Mouse (Mus musculus): ENCODE measurements around the gene Ppp1r18. TPM values are rescaled to one million over a fixed set of nuclear protein-coding genes. Genes with fewer than 3 reads are reported as not detected.
A peak's percentile ranks its signal among the peaks of the same experiment; 100 is the strongest.

The Ppp1r18 gene
- polyA plus RNA-seq, 1 experiment from 2014 or later: 22.2 TPM

DNA sequence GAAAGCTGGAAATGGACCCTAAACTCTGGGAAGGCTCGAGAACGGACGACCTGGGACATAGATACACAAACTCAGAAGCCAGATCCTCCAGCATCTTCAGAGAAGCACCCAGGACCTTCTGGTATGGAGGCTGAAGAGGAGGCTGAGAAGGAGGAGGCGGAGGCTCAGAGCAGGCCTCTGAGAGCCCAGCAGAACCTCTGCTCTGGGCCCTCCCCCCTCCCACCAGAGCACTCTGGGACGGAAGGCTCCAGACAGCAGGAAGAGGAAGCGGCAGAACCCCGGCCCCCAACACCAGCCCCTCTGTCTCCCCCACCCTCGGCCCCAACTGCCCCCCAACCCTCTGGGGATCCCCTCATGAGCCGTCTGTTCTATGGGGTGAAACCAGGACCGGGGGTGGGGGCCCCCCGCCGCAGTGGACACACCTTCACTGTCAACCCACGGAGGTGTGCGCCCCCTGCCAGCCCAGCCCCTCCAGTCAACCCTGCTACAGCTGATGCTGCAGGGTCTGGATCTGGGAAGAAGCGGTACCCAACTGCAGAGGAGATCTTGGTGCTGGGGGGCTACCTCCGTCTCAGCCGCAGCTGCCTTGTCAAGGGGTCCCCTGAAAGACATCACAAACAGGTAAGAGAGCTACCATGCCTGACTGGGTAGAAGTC is 2.9 kb downstream of the Ppp1r18 start:
- Histone ChIP-seq H3K36me3 (peaks cover 30% of the 10 kb centered on the region), H3K4me1 (peaks cover 66% of the 10 kb centered on the region), H3K4me3 (peak overlapping the region; percentile 71), H3K9me3 (no peaks in the 10 kb centered on the region), H3K27me3 (ENCODE audit: insufficient read depth, poor library complexity, severe bottlenecking) (no peaks in the 10 kb centered on the region), H3K27ac (peak overlapping the region; percentile 93)
- DNase-seq (ENCODE audit: low spot score): no peak
- 28% methylated on average over 17 of the region's 17 CpGs for WGBS

DNA sequence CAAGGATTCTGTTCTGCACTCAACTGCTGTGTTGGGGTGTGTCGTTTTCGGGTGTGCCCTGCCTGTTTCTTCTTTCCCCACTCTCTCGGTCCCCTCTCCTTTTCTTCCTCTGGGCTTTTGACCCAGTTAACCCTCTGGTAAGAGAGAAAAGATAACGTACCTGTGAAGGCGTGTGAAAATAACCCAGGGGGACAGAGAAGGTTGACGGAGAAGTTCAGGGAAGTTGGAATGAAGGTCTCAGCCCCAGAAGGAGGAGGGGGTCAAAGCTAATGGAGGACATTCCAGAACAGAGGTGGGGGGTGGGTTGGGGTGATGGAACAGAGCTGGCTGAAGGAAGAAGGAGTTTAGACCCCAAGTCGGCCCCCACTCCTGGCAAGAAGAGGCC is 3.6 kb downstream of the Ppp1r18 start:
- WGBS: 3% methylated on average over 7 of the region's 7 CpGs
- Histone ChIP-seq H3K4me3 (peak overlapping the region; percentile 71), H3K27ac (peak overlapping the region; percentile 93), H3K9me3 (no peaks in the 10 kb centered on the region), H3K4me1 (peaks cover 69% of the 10 kb centered on the region), H3K36me3 (peaks cover 35% of the 10 kb centered on the region), H3K27me3 (ENCODE audit: insufficient read depth, poor library complexity, severe bottlenecking) (no peaks in the 10 kb centered on the region)
- no peak for DNase-seq (ENCODE audit: low spot score)

DNA sequence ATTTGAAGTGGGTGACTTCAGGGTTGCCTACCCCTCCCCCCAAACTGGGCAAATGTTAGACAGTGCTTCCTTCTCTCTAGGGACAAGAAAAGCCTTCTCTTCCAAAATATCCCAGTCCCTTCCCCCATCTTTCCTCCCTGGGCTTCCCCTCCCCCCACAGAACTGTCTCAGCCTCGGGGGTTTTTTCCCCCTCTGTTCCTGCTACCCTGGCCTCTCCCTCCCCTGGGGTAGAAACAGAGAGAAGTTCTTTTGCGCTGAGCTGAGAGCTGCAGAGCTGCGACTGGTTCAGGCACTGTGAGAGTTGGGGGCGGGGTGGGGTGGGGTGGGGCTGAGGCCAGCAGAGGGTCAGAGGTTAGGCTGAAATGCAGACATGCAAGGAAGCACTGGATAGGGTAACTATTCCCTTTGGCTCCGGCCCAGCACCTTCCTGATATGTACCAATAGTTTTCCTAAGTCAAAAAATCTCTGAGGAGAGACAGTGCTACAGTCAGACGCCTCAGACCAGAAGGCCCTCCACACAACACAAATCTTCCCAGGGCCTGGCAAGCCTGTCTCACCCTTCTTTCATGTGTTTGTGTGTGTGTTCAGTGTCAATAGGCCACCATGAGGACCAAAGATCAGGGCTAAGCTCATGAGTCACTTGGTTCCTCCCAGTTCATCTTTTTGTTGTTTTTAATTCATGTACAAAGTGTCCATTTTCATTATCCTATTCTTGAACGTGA is 4.1 kb downstream of the Ppp1r18 start:
- Histone ChIP-seq H3K36me3 (peaks cover 40% of the 10 kb centered on the region), H3K9me3 (no peaks in the 10 kb centered on the region), H3K27me3 (ENCODE audit: insufficient read depth, poor library complexity, severe bottlenecking) (no peaks in the 10 kb centered on the region), H3K4me1 (peaks cover 69% of the 10 kb centered on the region), H3K4me3 (peak overlapping the region; percentile 71), H3K27ac (peak overlapping the region; percentile 93)
- peak; percentile 85 for DNase-seq (ENCODE audit: low spot score)
- WGBS: 7% methylated on average over 7 of the region's 7 CpGs

DNA sequence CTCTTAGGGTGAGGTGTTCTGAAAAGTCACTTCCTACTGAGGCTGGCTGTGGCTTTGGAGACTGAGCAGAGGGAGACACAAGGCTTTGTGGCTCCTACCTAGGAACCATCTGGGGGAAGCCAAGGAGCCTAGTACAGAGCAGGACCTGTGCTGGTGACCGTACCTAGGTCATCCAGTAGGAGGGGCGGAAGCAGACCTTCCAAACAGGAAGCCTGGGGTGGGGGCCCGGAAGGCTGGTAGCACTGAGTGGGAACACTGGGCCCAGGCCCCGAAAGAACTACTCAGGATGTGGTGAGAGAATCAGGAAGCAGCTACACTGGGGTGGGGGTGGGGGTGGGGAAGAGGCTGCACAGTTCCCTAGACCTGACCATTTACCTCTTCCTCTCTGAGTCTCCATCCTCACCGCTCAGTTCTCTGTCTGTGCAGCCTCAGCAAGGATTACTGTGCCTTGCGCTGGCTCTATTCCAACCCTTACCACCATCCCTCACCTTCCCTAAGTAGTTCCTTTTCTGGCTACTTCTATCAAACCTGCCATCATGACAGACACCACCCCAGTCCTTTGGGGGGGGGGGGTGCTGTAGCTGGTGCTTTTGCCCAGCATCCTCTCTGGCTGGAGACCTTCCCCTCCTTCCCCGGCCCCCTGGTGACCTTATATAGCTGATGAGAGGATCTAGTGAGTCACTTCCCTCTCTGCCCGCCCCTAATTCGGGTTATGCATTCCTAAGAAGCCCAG is 4.9 kb downstream of the Ppp1r18 start:
- Histone ChIP-seq H3K4me3 (peak overlapping the region; percentile 71), H3K27me3 (ENCODE audit: insufficient read depth, poor library complexity, severe bottlenecking) (no peaks in the 10 kb centered on the region), H3K4me1 (peaks cover 65% of the 10 kb centered on the region), H3K27ac (peak overlapping the region; percentile 93), H3K36me3 (peaks cover 49% of the 10 kb centered on the region), H3K9me3 (no peaks in the 10 kb centered on the region)
- WGBS: 51% methylated on average over 9 of the region's 9 CpGs
- no peak for DNase-seq (ENCODE audit: low spot score)

DNA sequence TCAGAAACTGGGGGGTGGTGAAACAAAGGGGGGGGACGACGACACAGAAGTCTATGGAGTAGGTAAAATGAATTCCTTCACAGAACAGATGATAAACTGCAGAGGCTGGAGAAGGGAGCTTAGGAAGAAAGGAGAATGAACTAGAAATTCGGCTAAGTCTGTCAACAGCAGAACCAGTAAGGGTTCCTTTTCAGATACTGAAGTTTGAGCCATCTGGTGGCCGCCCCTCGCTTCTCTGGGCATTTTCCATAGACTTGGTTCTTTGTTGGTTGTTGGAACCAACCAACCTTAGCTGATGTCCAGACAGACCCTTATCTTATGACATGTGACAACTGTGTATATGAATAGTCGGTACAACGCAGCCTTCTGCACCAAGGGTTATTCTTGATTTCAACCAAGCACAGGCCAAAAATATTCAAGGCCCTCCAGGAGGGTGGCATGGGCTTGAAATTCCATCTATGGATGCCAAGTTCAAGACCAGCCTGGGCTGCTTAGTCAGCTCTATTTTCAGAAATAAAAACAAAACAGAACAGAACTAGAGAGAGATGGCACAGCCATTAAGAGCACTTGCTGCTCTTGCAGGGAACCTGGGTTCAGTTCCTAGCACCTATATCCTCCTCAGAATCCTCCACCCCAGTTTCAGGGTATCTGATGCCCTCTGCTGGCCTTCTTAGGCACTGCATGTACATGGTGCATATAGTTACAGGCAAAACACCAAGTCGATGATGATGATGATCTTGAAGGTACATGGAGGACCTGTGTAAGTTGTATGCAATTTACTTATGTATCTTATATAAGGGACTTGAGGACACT is 5.7 kb downstream of the Ppp1r18 start:
- Histone ChIP-seq H3K27me3 (ENCODE audit: insufficient read depth, poor library complexity, severe bottlenecking) (no peaks in the 10 kb centered on the region), H3K9me3 (no peaks in the 10 kb centered on the region), H3K36me3 (peaks cover 54% of the 10 kb centered on the region), H3K4me3 (peak overlapping the region; percentile 71), H3K4me1 (peaks cover 65% of the 10 kb centered on the region), H3K27ac (peak overlapping the region; percentile 93)
- no peak for DNase-seq (ENCODE audit: low spot score)
- 66% methylated on average over 8 of the region's 8 CpGs for WGBS

DNA sequence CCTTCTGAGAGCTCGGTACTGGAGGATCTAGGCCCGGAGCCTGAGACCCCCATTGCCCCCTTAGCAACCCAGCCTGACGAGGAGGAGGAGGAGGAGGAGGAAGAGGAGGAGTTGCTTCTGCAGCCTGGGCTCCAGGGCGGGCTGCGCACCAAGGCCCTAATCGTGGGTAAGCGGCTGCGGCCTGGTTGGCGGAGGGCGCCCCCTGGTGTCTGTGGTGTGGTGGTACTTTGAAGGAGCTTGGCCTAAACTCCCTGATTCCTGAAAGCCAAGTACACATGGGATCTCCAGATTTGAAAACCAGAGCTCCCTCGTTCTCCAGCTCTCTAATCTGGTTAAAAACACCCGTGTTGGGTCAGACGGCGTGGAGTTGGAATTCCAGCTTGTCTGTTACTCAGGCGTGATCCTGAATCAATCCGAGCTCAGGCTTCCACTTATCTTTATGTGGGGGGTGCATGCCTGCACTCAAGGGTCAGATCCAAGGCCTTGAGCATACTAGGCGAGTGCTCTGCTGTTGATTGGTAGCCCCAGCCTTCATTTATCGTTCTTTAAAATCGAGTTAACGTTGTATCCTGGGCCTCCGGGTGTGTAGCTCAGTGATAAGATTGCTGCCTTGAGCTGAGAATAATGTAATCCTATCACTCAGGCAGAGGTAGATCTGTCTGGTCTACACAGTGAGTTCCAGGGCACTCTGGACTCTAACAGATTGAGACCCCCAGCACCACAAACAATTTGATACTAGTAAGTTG is 8.6 kb downstream of the Ppp1r18 start:
- Histone ChIP-seq H3K36me3 (peaks cover 51% of the 10 kb centered on the region), H3K27ac (0 out of 2 replicates have a peak overlapping the region, but pooled peaks have one; percentile 42)

DNA sequence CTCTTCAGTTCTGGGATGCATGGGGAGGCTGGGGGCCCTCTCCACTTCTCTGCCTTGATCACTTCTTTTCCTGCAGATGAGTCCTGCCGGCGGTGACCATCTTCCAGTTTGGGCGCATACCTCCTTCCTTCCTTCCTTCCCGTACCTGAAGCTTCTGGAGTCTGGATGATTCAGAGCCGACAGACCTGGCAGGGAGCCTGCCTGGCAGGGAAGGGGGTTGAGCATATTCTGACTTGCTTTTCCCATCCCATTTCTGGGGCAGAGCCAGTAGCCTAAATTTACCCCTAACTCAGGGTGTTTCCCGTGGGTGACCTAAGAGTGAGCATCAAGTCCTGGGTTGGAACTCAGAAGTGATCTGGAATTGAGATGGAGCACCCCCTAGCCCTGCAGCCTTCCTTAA is 9.3 kb downstream of the Ppp1r18 start:
- peaks cover 51% of the 10 kb centered on the region for H3K36me3 ChIP-seq
- peaks cover 37% of the 10 kb centered on the region for H3K4me1 ChIP-seq
- no peaks in the 10 kb centered on the region for H3K27me3 ChIP-seq (ENCODE audit: insufficient read depth, poor library complexity, severe bottlenecking)
- WGBS: 86% methylated on average over 6 of the region's 6 CpGs
- no peak overlapping the region; the same call in 1 of the 2 replicates for H3K4me3 ChIP-seq
- H3K27ac ChIP-seq: no peak overlapping the region
- DNase-seq (ENCODE audit: low spot score): no peak
- H3K9me3 ChIP-seq: no peaks in the 10 kb centered on the region

More for the DNA sequence above, 8.6 kb downstream of the Ppp1r18 start:
- no peaks in the 10 kb centered on the region for H3K9me3 ChIP-seq
- 24% methylated on average over 21 of the region's 21 CpGs for WGBS
- peak; percentile 93 for DNase-seq (ENCODE audit: low spot score)
- H3K4me1 ChIP-seq: peaks cover 45% of the 10 kb centered on the region
- H3K4me3 ChIP-seq: peak overlapping the region; percentile 41
- no peaks in the 10 kb centered on the region for H3K27me3 ChIP-seq (ENCODE audit: insufficient read depth, poor library complexity, severe bottlenecking)

DNA sequence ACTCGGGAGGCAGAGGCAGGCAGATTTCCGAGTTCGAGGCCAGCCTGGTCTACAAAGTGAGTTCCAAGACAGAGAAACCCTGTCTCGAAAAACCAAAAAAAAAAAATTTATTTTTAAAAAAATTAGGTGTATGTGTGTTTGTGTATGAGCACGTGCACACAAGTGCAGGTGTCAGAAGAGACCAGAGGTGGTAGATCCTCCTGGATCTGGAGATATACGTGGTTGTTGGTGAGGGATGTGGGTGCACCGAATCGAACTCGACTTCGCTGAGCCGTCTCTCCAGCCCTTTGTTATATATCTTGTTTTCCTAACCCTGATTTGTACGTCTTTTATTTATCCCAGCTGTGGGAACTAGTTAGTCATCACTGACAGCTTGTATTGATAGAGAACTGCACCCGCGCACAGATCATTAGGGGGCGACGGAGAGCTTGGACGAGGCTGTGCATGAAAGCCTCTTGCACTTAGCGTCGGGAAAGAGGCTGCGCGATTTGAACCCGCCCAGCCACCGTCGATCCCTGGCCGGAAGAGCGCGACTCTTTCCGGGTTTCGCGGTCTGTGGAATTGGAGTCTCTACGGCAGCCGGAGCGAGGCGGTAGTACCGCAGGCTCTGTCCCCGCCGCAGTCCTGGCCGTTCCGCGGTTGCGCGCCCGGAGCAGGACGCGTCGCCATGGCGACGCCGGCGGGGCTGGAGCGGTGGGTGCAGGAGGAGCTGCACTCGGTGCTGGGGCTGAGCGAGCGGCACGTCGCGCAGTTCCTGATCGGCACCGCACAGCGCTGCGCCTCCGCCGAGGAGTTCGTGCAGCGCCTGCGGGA is 14.1 kb downstream of the Ppp1r18 start, which contains the start of gene Dhx16:
Dhx16 (plus strand) TSS at position 575 of the 813 bp plus-strand sequence.
- Histone ChIP-seq H3K36me3 (peaks cover 47% of the 10 kb centered on the region), H3K4me1 (peaks cover 16% of the 10 kb centered on the region), H3K27me3 (ENCODE audit: insufficient read depth, poor library complexity, severe bottlenecking) (no peaks in the 10 kb centered on the region), H3K4me3 (peak within 1 kb of the TSS; percentile 99), H3K27ac (peak within 1 kb of the TSS; percentile 86), H3K9me3 (no peaks in the 10 kb centered on the region)
- 6% methylated on average over 66 of the region's 66 CpGs for WGBS
- peak; percentile 98 for DNase-seq (ENCODE audit: low spot score)

DNA sequence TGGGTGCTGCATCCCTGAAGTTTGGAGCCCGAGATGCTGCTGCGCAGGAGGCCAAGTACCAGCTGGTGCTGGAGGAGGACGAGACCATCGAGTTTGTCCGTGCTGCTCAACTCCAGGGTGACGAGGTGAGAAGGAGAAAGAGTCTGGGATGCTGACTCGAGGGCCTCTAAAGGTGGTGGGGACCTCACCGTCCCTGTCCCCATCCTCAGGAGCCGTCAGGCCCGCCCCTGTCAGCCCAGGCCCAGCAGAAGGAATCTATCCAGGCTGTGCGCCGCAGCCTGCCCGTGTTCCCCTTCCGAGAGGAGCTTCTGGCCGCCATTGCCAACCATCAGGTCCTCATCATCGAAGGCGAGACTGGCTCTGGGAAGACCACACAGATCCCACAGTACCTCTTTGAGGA is 17.5 kb downstream of the Ppp1r18 start:
- H3K4me3 ChIP-seq: peak overlapping the region; percentile 12; the same call in 1 of the 2 replicates
- no peaks in the 10 kb centered on the region for H3K27me3 ChIP-seq (ENCODE audit: insufficient read depth, poor library complexity, severe bottlenecking)
- 92% methylated on average over 17 of the region's 17 CpGs for WGBS
- H3K9me3 ChIP-seq: no peaks in the 10 kb centered on the region
- H3K36me3 ChIP-seq: peaks cover 65% of the 10 kb centered on the region
- no peak for DNase-seq (ENCODE audit: low spot score)
- H3K4me1 ChIP-seq: peaks cover 12% of the 10 kb centered on the region
- no peak overlapping the region for H3K27ac ChIP-seq

DNA sequence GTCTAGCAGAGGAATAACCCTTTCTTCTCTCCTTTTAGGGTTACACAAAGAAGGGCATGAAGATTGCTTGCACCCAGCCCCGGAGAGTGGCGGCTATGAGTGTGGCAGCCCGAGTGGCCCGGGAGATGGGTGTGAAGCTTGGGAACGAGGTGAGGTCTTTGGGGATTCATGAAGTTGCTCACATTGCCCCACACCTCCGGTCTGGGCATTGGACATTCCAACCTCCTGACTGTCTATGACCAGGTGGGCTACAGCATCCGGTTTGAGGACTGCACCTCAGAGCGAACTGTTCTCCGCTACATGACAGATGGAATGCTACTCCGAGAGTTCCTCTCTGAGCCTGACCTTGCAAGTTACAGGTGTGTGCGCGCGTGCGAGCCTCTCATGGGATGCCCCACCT is 18.4 kb downstream of the Ppp1r18 start:
- Histone ChIP-seq H3K4me1 (peaks cover 12% of the 10 kb centered on the region), H3K4me3 (no peak overlapping the region), H3K9me3 (no peaks in the 10 kb centered on the region), H3K27ac (no peak overlapping the region), H3K27me3 (ENCODE audit: insufficient read depth, poor library complexity, severe bottlenecking) (no peaks in the 10 kb centered on the region), H3K36me3 (peaks cover 74% of the 10 kb centered on the region)
- 94% methylated on average over 14 of the region's 14 CpGs for WGBS
- DNase-seq (ENCODE audit: low spot score): no peak

DNA sequence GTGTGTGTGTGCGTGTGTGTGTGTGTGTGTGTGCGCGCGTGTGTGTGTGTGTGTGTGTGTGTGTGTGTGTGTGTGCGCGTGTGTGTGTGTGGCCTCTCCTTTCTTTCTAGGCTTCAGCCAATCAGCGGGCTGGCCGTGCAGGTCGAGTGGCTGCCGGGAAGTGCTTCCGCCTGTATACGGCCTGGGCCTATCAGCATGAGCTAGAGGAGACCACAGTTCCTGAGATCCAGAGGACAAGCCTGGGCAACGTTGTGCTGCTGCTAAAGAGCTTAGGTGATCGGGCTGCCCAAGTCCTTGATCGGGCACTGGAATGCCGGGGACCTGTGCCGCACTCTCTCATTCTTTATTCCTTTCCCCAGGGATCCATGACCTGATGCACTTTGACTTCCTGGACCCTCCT is 22.3 kb downstream of the Ppp1r18 start:
- WGBS: 87% methylated on average over 14 of the region's 17 CpGs
- no peak overlapping the region for H3K27ac ChIP-seq

More for the DNA sequence above, 22.3 kb downstream of the Ppp1r18 start:
- no peak for DNase-seq (ENCODE audit: low spot score)
- Histone ChIP-seq H3K4me1 (no peaks in the 10 kb centered on the region), H3K4me3 (no peak overlapping the region), H3K9me3 (no peaks in the 10 kb centered on the region), H3K36me3 (peaks cover 99% of the 10 kb centered on the region), H3K27me3 (ENCODE audit: insufficient read depth, poor library complexity, severe bottlenecking) (no peaks in the 10 kb centered on the region)

Measured in heart, embryonic 10.5 days (tissue).